Mouse (Mus musculus): ENCODE results near the gene Rcc2. TPM values are rescaled to one million over a fixed set of nuclear protein-coding genes. Genes with fewer than 3 reads are reported as not detected.
A peak's percentile ranks its signal among the peaks of the same experiment; 100 is the strongest.

Rcc2 gene
- polyA plus RNA-seq, 2 experiments, result 16.5 to 50.3 TPM

- no peak for ATAC-seq (ENCODE audit: insufficient read depth)
- peak overlapping the region; percentile 74 for H3K9ac ChIP-seq (replicated peaks)
- WGBS (ENCODE audit: insufficient replicate concordance), result 24% methylated on average over 6 of the region's 6 CpGs
- peaks cover 39 to 58% of the 10 kb centered on the region in 2 experiments for H3K4me1 ChIP-seq (replicated peaks; ENCODE audit: control insufficient read depth in 2 of 2, insufficient read depth in 2 of 2, low read length in 1 of 2)
- H3K36me3 ChIP-seq (replicated peaks; ENCODE audit: control insufficient read depth, insufficient read depth, low read depth), result no peaks in the 10 kb centered on the region
- peak overlapping the region in 1 of 2 experiments; percentile 50; a peak in 2 of 4 replicates for H3K4me3 ChIP-seq (ENCODE audit: insufficient read depth in 1 of 2, low read depth in 2 of 2, low read length in 2 of 2)
- no peaks in the 10 kb centered on the region for H3K9me3 ChIP-seq (ENCODE audit: control insufficient read depth, low read length)
- H3K27ac ChIP-seq, result peak overlapping the region; percentile 87
- TF ChIP-seq EP300 (IDR thresholded peaks at IDR 0.05; ENCODE audit: low read depth), result no peak
- TF ChIP-seq CTCF (IDR thresholded peaks at IDR 0.05; ENCODE audit: low read depth), result peak; percentile 47; the same call in 1 of the 2 replicates
- H3K27me3 ChIP-seq (ENCODE audit: control insufficient read depth, insufficient read depth, low read length), result no peaks in the 10 kb centered on the region
- H3K4me2 ChIP-seq (ENCODE audit: low read depth), result peak overlapping the region; percentile 86
- no peak for DNase-seq (ENCODE audit: low read depth in 3 of 3, low spot score in 3 of 3)
Measured at GRCm38 (mm10) chr4:140684881-140685303, 15.4 kb upstream of the Rcc2 start.

GRCm38 (mm10) chr4:140688044-140688825 lies 12.1 kb upstream of the Rcc2 start:
- no peaks in the 10 kb centered on the region for H3K36me3 ChIP-seq (replicated peaks; ENCODE audit: control insufficient read depth, insufficient read depth, low read depth)
- H3K4me3 ChIP-seq (ENCODE audit: insufficient read depth in 1 of 2, low read depth in 2 of 2, low read length in 2 of 2), result no peak overlapping the region
- H3K9me3 ChIP-seq (ENCODE audit: control insufficient read depth, low read length), result no peaks in the 10 kb centered on the region
- H3K4me2 ChIP-seq (ENCODE audit: low read depth), result no peak overlapping the region
- WGBS (ENCODE audit: insufficient replicate concordance), result 52% methylated on average over 12 of the region's 12 CpGs
- H3K27ac ChIP-seq, result peak overlapping the region; percentile 29; the same call in 1 of the 2 replicates
- no peaks in the 10 kb centered on the region for H3K27me3 ChIP-seq (ENCODE audit: control insufficient read depth, insufficient read depth, low read length)
- H3K9ac ChIP-seq (replicated peaks), result no peak overlapping the region
- peaks cover 53 to 63% of the 10 kb centered on the region in 2 experiments for H3K4me1 ChIP-seq (replicated peaks; ENCODE audit: control insufficient read depth in 2 of 2, insufficient read depth in 2 of 2, low read length in 1 of 2)
- no peak for ATAC-seq (ENCODE audit: insufficient read depth)
- no peak for DNase-seq (ENCODE audit: low read depth in 3 of 3, low spot score in 3 of 3)
- TF ChIP-seq EP300 (IDR thresholded peaks at IDR 0.05; ENCODE audit: low read depth), result no peak
- no peak for TF ChIP-seq CTCF (IDR thresholded peaks at IDR 0.05; ENCODE audit: low read depth)

GRCm38 (mm10) chr4:140688826-140689425 lies 11.4 kb upstream of the Rcc2 start:
- Histone ChIP-seq H3K4me1 (replicated peaks; ENCODE audit: control insufficient read depth in 2 of 2, insufficient read depth in 2 of 2, low read length in 1 of 2) (peaks cover 54 to 62% of the 10 kb centered on the region in 2 experiments), H3K27ac (peak overlapping the region; percentile 29; the same call in 1 of the 2 replicates), H3K9ac (replicated peaks) (no peak overlapping the region), H3K9me3 (ENCODE audit: control insufficient read depth, low read length) (no peaks in the 10 kb centered on the region), H3K4me2 (ENCODE audit: low read depth) (no peak overlapping the region), H3K36me3 (replicated peaks; ENCODE audit: control insufficient read depth, insufficient read depth, low read depth) (no peaks in the 10 kb centered on the region), H3K4me3 (ENCODE audit: insufficient read depth in 1 of 2, low read depth in 2 of 2, low read length in 2 of 2) (no peak overlapping the region), H3K27me3 (ENCODE audit: control insufficient read depth, insufficient read depth, low read length) (no peaks in the 10 kb centered on the region)
- ATAC-seq (ENCODE audit: insufficient read depth), result no peak
- TF ChIP-seq CTCF (IDR thresholded peaks at IDR 0.05; ENCODE audit: low read depth) (no peak), EP300 (IDR thresholded peaks at IDR 0.05; ENCODE audit: low read depth) (no peak)
- 77% methylated on average over 5 of the region's 5 CpGs for WGBS (ENCODE audit: insufficient replicate concordance)
- DNase-seq (ENCODE audit: low read depth in 3 of 3, low spot score in 3 of 3), result no peak

- 44% methylated on average over 16 of the region's 16 CpGs for WGBS (ENCODE audit: insufficient replicate concordance)
Measured at GRCm38 (mm10) chr4:140689873-140690655, 10.3 kb upstream of the Rcc2 start.

More at GRCm38 (mm10) chr4:140689873-140690655, 10.3 kb upstream of the Rcc2 start:
- DNase-seq (ENCODE audit: low read depth in 3 of 3, low spot score in 3 of 3) (peak; percentile 70), ATAC-seq (ENCODE audit: insufficient read depth) (peak; percentile 76)
- peaks cover 50 to 57% of the 10 kb centered on the region in 2 experiments for H3K4me1 ChIP-seq (replicated peaks; ENCODE audit: control insufficient read depth in 2 of 2, insufficient read depth in 2 of 2, low read length in 1 of 2)
- H3K9me3 ChIP-seq (ENCODE audit: control insufficient read depth, low read length), result no peaks in the 10 kb centered on the region
- TF ChIP-seq EP300 (IDR thresholded peaks at IDR 0.05; ENCODE audit: low read depth) (0 out of 2 replicates have a peak, but pooled peaks have one; percentile 33), CTCF (IDR thresholded peaks at IDR 0.05; ENCODE audit: low read depth) (no peak)
- peak overlapping the region; percentile 31 for H3K4me2 ChIP-seq (ENCODE audit: low read depth)
- no peak overlapping the region for H3K4me3 ChIP-seq (ENCODE audit: insufficient read depth in 1 of 2, low read depth in 2 of 2, low read length in 2 of 2)
- peak overlapping the region; percentile 14; the same call in 1 of the 2 replicates for H3K9ac ChIP-seq (replicated peaks)
- H3K27ac ChIP-seq, result peak overlapping the region; percentile 42
- no peaks in the 10 kb centered on the region for H3K36me3 ChIP-seq (replicated peaks; ENCODE audit: control insufficient read depth, insufficient read depth, low read depth)
- H3K27me3 ChIP-seq (ENCODE audit: control insufficient read depth, insufficient read depth, low read length), result no peaks in the 10 kb centered on the region
